Mouse (Mus musculus): ENCODE results near the gene Dnmt3a. TPM values are rescaled to one million over a fixed set of nuclear protein-coding genes. Genes with fewer than 3 reads are reported as not detected.

Gene Dnmt3a
- polyA plus RNA-seq, 1 experiment from 2014 or later, result 55.1 TPM

- Histone ChIP-seq H3K9ac (ENCODE audit: low read length) (no peak overlapping the region), H3K4me3 (ENCODE audit: low read length) (no peak overlapping the region), H3K27ac (ENCODE audit: low read length) (no peak overlapping the region), H3K4me2 (ENCODE audit: low read depth, low read length) (peak overlapping the region; percentile 76; the same call in 1 of the 2 replicates), H3K27me3 (ENCODE audit: control insufficient read depth, insufficient read depth, low read length) (no peaks in the 10 kb centered on the region), H3K4me1 (ENCODE audit: control insufficient read depth, insufficient read depth, low read length) (peaks cover 44% of the 10 kb centered on the region), H3K9me3 (replicated peaks; ENCODE audit: control insufficient read depth, low read length) (no peaks in the 10 kb centered on the region), H3K36me3 (ENCODE audit: control insufficient read depth, insufficient read depth) (peaks cover 25% of the 10 kb centered on the region)
- ATAC-seq (replicated peaks; ENCODE audit: extremely low read depth, insufficient read depth, low FRiP score), result no peak
- 60% methylated on average over 6 of the region's 6 CpGs for WGBS
These were observed 87.5 kb downstream of the Dnmt3a start for GRCm38 (mm10) chr12:3893335-3893734.

GRCm38 (mm10) chr12:3894525-3894924, 88.7 kb downstream of the Dnmt3a start:
- H3K27ac ChIP-seq (ENCODE audit: low read length), result no peak overlapping the region
- no peaks in the 10 kb centered on the region for H3K27me3 ChIP-seq (ENCODE audit: control insufficient read depth, insufficient read depth, low read length)
- peaks cover 33% of the 10 kb centered on the region for H3K36me3 ChIP-seq (ENCODE audit: control insufficient read depth, insufficient read depth)
- 70% methylated on average over 7 of the region's 7 CpGs for WGBS
- H3K4me1 ChIP-seq (ENCODE audit: control insufficient read depth, insufficient read depth, low read length), result peaks cover 32% of the 10 kb centered on the region
- H3K4me2 ChIP-seq (ENCODE audit: low read depth, low read length), result no peak overlapping the region
- no peaks in the 10 kb centered on the region for H3K9me3 ChIP-seq (replicated peaks; ENCODE audit: control insufficient read depth, low read length)
- ATAC-seq (replicated peaks; ENCODE audit: extremely low read depth, insufficient read depth, low FRiP score), result no peak
- H3K9ac ChIP-seq (ENCODE audit: low read length), result no peak overlapping the region
- H3K4me3 ChIP-seq (ENCODE audit: low read length), result no peak overlapping the region

- 91% methylated on average over 9 of the region's 9 CpGs for WGBS
- H3K4me2 ChIP-seq (ENCODE audit: low read depth, low read length), result no peak overlapping the region
- H3K9ac ChIP-seq (ENCODE audit: low read length), result no peak overlapping the region
- H3K4me1 ChIP-seq (ENCODE audit: control insufficient read depth, insufficient read depth, low read length), result peaks cover 12% of the 10 kb centered on the region
- no peaks in the 10 kb centered on the region for H3K9me3 ChIP-seq (replicated peaks; ENCODE audit: control insufficient read depth, low read length)
- H3K36me3 ChIP-seq (ENCODE audit: control insufficient read depth, insufficient read depth), result peaks cover 53% of the 10 kb centered on the region
- no peak overlapping the region for H3K27ac ChIP-seq (ENCODE audit: low read length)
- ATAC-seq (replicated peaks; ENCODE audit: extremely low read depth, insufficient read depth, low FRiP score), result no peak
- H3K4me3 ChIP-seq (ENCODE audit: low read length), result no peak overlapping the region
- no peaks in the 10 kb centered on the region for H3K27me3 ChIP-seq (ENCODE audit: control insufficient read depth, insufficient read depth, low read length)
These were observed 91.3 kb downstream of the Dnmt3a start for GRCm38 (mm10) chr12:3897057-3897545.

- Histone ChIP-seq H3K4me3 (ENCODE audit: low read length) (no peak overlapping the region), H3K4me2 (ENCODE audit: low read depth, low read length) (no peak overlapping the region), H3K27me3 (ENCODE audit: control insufficient read depth, insufficient read depth, low read length) (no peaks in the 10 kb centered on the region), H3K36me3 (ENCODE audit: control insufficient read depth, insufficient read depth) (peaks cover 62% of the 10 kb centered on the region), H3K27ac (ENCODE audit: low read length) (no peak overlapping the region), H3K4me1 (ENCODE audit: control insufficient read depth, insufficient read depth, low read length) (no peaks in the 10 kb centered on the region), H3K9ac (ENCODE audit: low read length) (no peak overlapping the region), H3K9me3 (replicated peaks; ENCODE audit: control insufficient read depth, low read length) (no peaks in the 10 kb centered on the region)
- WGBS, result 88% methylated on average over 2 of the region's 2 CpGs
- ATAC-seq (replicated peaks; ENCODE audit: extremely low read depth, insufficient read depth, low FRiP score), result no peak
These were observed 93.0 kb downstream of the Dnmt3a start for GRCm38 (mm10) chr12:3898811-3899210.

GRCm38 (mm10) chr12:3905436-3905835, 99.6 kb downstream of the Dnmt3a start:
- Histone ChIP-seq H3K9ac (ENCODE audit: low read length) (no peak overlapping the region), H3K36me3 (ENCODE audit: control insufficient read depth, insufficient read depth) (peaks cover 52% of the 10 kb centered on the region), H3K27me3 (ENCODE audit: control insufficient read depth, insufficient read depth, low read length) (no peaks in the 10 kb centered on the region), H3K27ac (ENCODE audit: low read length) (no peak overlapping the region), H3K4me1 (ENCODE audit: control insufficient read depth, insufficient read depth, low read length) (no peaks in the 10 kb centered on the region), H3K9me3 (replicated peaks; ENCODE audit: control insufficient read depth, low read length) (no peaks in the 10 kb centered on the region), H3K4me3 (ENCODE audit: low read length) (no peak overlapping the region), H3K4me2 (ENCODE audit: low read depth, low read length) (no peak overlapping the region)
- 86% methylated on average over 9 of the region's 9 CpGs for WGBS
- no peak for ATAC-seq (replicated peaks; ENCODE audit: extremely low read depth, insufficient read depth, low FRiP score)

- Histone ChIP-seq H3K9me3 (replicated peaks; ENCODE audit: control insufficient read depth, low read length) (no peaks in the 10 kb centered on the region), H3K9ac (ENCODE audit: low read length) (no peak overlapping the region), H3K4me1 (ENCODE audit: control insufficient read depth, insufficient read depth, low read length) (no peaks in the 10 kb centered on the region), H3K36me3 (ENCODE audit: control insufficient read depth, insufficient read depth) (peaks cover 48% of the 10 kb centered on the region), H3K4me2 (ENCODE audit: low read depth, low read length) (no peak overlapping the region), H3K27ac (ENCODE audit: low read length) (no peak overlapping the region), H3K4me3 (ENCODE audit: low read length) (no peak overlapping the region), H3K27me3 (ENCODE audit: control insufficient read depth, insufficient read depth, low read length) (no peaks in the 10 kb centered on the region)
- no peak for ATAC-seq (replicated peaks; ENCODE audit: extremely low read depth, insufficient read depth, low FRiP score)
These were observed 100.5 kb downstream of the Dnmt3a start for GRCm38 (mm10) chr12:3906308-3906707.

- Histone ChIP-seq H3K4me1 (ENCODE audit: control insufficient read depth, insufficient read depth, low read length) (no peaks in the 10 kb centered on the region), H3K36me3 (ENCODE audit: control insufficient read depth, insufficient read depth) (peaks cover 42% of the 10 kb centered on the region), H3K4me2 (ENCODE audit: low read depth, low read length) (no peak overlapping the region), H3K9ac (ENCODE audit: low read length) (no peak overlapping the region), H3K27ac (ENCODE audit: low read length) (no peak overlapping the region), H3K9me3 (replicated peaks; ENCODE audit: control insufficient read depth, low read length) (no peaks in the 10 kb centered on the region), H3K4me3 (ENCODE audit: low read length) (no peak overlapping the region), H3K27me3 (ENCODE audit: control insufficient read depth, insufficient read depth, low read length) (no peaks in the 10 kb centered on the region)
- 81% methylated on average over 4 of the region's 4 CpGs for WGBS
- no peak for ATAC-seq (replicated peaks; ENCODE audit: extremely low read depth, insufficient read depth, low FRiP score)
These were observed 101.2 kb downstream of the Dnmt3a start for GRCm38 (mm10) chr12:3907008-3907407.

- WGBS, result 77% methylated on average over 13 of the region's 13 CpGs
- Histone ChIP-seq H3K4me3 (ENCODE audit: low read length) (no peak overlapping the region), H3K36me3 (ENCODE audit: control insufficient read depth, insufficient read depth) (peaks cover 39% of the 10 kb centered on the region), H3K9me3 (replicated peaks; ENCODE audit: control insufficient read depth, low read length) (no peaks in the 10 kb centered on the region), H3K27me3 (ENCODE audit: control insufficient read depth, insufficient read depth, low read length) (no peaks in the 10 kb centered on the region), H3K4me1 (ENCODE audit: control insufficient read depth, insufficient read depth, low read length) (no peaks in the 10 kb centered on the region), H3K9ac (ENCODE audit: low read length) (no peak overlapping the region), H3K4me2 (ENCODE audit: low read depth, low read length) (no peak overlapping the region), H3K27ac (ENCODE audit: low read length) (no peak overlapping the region)
- ATAC-seq (replicated peaks; ENCODE audit: extremely low read depth, insufficient read depth, low FRiP score), result no peak
These were observed 101.6 kb downstream of the Dnmt3a start for GRCm38 (mm10) chr12:3907418-3907817.

GRCm38 (mm10) chr12:3910466-3911093, 104.8 kb downstream of the Dnmt3a start:
- no peak for ATAC-seq (replicated peaks; ENCODE audit: extremely low read depth, insufficient read depth, low FRiP score)
- H3K4me1 ChIP-seq (ENCODE audit: control insufficient read depth, insufficient read depth, low read length), result no peaks in the 10 kb centered on the region
- H3K9ac ChIP-seq (ENCODE audit: low read length), result no peak overlapping the region
- no peaks in the 10 kb centered on the region for H3K27me3 ChIP-seq (ENCODE audit: control insufficient read depth, insufficient read depth, low read length)
- no peak overlapping the region for H3K27ac ChIP-seq (ENCODE audit: low read length)
- H3K4me2 ChIP-seq (ENCODE audit: low read depth, low read length), result no peak overlapping the region
- no peaks in the 10 kb centered on the region for H3K9me3 ChIP-seq (replicated peaks; ENCODE audit: control insufficient read depth, low read length)
- WGBS, result 65% methylated on average over 10 of the region's 10 CpGs
- peaks cover 24% of the 10 kb centered on the region for H3K36me3 ChIP-seq (ENCODE audit: control insufficient read depth, insufficient read depth)
- no peak overlapping the region for H3K4me3 ChIP-seq (ENCODE audit: low read length)

Data from heart, embryonic 16.5 days (tissue).